Mouse (Mus musculus): ENCODE measurements at regions not wholly inside any gene's neighbourhood (a gene's known extent, or its start where the extent isn't known, plus 50 kb on each side); places are given as distances from the start of the nearest gene placed in this dataset.

DNA sequence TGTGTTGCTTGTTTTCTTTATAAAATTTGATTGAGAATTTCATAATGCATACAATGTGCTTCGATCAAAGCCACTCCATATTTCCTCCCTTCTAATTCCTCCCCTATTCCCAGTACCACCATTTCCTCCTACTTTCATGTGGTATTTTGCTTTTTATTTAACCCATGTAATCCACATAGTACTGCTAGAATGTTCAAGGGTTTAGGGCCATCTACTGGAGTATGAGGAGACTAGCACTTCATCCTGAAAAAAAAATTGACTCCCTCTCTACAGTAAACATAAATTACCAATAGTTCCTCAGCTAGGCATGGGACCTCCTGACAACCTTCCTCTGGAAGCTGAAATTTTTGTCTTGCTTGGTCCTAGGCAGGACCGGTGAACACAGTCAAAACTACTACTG lies 163.0 kb downstream of the Gpr165 start:
- DNase-seq = no peak

DNA sequence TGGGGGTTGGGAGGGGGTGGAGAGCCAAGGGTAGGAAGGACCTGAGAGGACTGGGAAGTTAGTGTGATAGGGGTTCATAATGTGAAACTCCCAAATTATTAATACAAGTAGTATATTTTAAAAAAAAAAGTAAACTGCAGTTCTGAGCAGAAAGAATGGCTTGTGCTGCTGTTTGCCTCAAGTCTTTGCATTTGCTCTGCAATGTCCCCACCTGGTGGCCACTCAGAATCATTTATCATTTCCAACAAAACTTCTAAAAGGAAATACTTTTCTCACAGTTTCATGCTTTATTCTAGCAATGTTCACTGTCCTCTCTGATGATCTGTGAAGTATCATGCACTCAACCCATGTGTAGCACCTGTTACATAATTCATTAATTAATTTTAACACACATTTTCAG lies 165.5 kb downstream of the Gpr165 start:
- DNase-seq = peak; percentile 32 to 46

DNA sequence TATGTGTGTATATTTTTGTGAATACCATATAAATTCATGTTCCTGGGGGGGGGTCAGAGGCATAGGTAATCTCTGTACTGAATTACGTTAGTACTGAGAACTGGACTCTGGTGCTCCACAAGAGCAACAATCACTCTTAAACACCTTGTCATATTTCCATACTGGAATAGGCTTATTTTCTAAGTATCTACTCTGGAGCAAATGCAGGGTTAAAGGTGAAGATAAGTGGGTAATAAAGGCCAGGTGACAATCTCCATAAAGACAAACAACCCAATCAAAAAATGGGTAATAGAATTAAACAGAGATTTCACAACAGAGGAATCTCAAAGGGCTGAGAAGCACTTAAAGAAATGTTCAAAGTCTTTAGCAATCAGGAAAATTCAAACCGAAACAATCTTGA lies 165.9 kb downstream of the Gpr165 start:
- no peak for DNase-seq

DNA sequence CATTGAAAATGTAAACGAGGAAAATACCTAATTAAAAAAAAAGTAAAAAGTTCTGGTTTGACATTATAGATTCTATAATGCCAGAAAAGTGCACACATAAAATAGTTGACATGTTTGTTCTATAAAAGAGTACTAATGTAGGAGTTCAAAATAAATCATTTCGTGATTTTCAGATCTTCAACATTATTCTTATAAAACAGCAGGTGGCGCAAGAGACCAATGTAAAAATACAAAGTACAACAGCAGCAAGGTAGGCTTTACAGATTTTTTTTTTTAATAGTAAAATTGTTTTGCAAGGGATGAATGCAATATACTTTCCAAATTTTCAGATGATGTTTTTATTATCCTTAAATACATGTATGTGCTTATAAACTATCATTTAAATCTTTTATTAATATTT lies 171.8 kb upstream of the Pgr15l start:
- peak in 1 of 2 experiments; percentile 17 for DNase-seq
